Mouse (Mus musculus) lung, postnatal 0 days (tissue): Measurements from ENCODE around the gene Trip10.

Experiments used
- CTCF ChIP-seq: IDR thresholded peaks from 2 replicates; pipeline ENCODE4 v1.5.1; 2016; ENCODE audit warnings: antibody characterized with exemption, mild to moderate bottlenecking
- EP300 ChIP-seq: IDR thresholded peaks from 2 replicates; pipeline ENCODE4 v1.6.1; 2016; ENCODE audit warnings: antibody characterized with exemption, mild to moderate bottlenecking, control low read depth

DNA sequence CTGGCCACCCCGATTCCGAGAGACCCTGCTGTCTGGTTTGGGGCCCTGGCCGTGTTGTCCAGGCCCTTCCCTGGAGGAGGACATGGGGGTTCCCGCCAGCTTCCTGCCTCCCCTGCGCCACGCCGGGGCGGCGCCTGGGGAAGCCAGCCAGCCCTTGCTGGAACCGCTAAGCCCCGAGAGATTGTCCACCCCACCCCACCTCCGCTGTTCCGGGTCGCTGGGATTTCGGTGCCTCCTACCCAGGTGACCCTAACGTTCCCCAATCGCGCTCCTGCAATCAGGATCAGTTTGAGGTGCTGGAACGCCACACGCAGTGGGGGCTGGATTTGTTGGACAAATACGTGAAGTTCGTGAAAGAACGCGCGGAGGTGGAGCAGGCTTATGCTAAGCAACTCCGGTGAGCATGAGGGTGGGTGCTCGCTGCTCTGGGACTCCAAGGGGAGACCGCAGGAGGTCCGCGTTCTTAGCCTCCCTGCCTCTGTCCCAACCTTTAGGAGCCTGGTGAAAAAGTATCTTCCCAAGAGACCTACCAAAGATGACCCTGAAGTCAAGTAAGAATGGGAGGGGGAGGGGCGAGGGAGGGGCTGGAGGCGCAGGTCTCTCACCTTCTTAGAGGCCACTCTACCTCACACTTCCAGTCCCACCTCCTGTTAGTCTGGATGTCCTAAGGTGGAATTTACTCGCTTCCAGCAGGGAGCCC is 1.4 kb downstream of the Trip10 start:
- no peak; the same call in 1 of the 2 replicates for TF ChIP-seq CTCF
- no peak for TF ChIP-seq EP300
